Mouse (Mus musculus): ENCODE measurements around the gene Lrrc8d.
A peak's percentile ranks its signal among the peaks of the same experiment; 100 is the strongest.

Gene Lrrc8d

DNA sequence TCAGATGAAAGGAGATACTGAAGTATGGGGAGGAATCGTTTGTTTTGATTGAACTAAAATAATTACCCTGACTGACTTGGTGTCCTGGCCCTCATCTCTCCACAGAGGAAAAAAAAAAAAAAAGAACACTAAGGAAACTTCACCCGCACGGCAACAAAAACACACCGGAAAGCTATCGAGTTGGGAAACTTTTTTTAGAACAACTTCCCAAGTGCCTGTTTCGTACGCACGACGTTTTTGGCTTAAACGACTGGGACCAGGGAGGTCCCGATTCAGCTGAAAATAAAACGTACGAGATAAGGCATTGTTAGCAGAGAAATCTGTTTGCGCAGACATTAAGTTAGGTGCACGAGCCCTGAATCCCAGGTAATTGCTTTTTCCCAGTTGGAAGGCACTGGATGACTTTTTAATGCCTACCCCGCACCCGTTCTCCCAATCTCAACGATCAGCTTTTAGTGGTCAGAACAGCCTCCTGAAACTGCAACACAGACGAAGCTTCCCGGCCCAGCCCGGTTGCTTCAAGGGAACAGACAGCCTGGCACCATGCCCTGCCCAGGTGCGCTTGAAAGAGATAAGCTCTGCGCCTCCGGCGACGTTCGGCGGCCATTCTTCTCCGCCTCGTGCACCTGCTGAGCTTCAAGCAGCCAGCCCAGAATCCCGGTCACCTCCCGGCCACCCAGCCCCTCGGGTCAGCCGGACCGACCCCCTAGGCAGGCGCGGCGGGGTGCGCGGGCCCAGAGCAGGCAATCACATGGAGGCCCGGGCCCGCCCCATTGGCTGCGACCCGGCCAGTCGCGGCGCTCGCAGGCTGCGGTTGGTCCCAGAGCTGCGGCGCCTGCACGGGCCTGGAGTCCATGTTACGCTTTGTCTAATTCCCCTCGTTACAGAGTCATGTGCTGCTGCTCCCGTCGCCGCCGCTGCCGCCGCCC, at the start of gene Lrrc8d:
Lrrc8d (plus strand) TSS at position 829 of the 929 bp plus-strand sequence.
- no peak for DNase-seq (ENCODE audit: extremely low spot score, low read depth, low spot score)

DNA sequence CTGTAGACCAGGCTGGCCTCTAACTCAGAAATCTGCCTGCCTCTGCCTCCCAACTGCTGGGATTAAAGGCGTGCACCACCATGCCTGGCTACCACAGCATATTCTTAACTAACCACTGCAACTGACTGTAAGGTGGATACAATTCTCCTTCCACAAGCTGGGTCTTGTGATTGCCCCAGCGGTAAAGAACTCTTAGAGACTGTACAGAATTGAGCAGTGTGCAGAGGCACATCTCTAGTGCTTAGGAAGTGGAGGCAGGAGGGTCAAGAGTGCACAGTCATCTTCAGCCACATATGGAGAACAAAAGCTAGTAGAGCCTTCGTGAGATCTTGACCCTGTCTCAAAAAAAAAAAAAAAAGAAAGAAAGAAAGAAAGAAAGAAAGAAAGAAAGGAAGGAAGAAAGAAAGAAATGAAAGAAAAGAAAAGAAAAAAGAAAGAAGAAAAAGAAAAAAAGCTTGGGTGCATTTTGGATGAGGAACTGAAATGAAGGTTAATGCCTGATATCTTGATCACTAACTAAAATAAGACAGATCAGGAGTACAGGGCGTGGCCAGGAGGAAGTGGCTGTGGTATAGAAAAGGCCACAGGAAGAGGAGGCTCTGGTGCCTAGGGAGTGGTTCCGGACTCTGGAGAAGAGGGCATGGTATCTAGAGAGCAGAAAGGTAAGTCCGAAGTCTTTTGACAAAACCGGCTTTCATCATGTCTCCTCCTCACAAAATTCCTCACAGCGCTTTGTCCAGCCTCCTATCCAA, 48.9 kb upstream of the Lrrc8d start:
- no peak for DNase-seq (ENCODE audit: extremely low spot score, low read depth, low spot score)

DNA sequence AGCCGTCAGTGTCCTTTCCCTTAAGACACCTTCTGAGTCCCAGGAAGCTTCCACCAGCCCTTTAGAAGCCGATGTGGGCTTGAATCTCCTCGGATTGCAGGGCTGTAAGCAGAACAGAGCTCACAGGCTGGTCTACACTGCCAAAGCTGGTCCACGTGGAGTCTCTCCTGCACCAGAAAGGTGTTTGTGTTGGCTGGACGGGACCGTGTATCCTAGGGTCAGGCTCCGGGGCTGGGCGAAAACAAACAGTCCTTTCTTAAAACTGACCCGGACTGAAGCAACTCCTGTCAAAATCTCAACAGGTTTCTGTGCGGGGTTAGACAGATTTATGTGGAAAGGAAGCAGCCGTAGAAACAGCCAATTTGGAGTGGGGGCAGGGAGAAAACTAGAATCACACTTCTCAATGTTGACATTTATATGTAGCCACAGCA, 48.2 kb upstream of the Lrrc8d start:
- DNase-seq (ENCODE audit: extremely low spot score, low read depth, low spot score), result no peak

- peak; percentile 42 for DNase-seq (ENCODE audit: extremely low spot score, low read depth, low spot score)
Observed at GRCm38 (mm10) chr5:105654237-105655063, 45.3 kb upstream of the Lrrc8d start.

GRCm38 (mm10) chr5:105655100-105655734, 44.6 kb upstream of the Lrrc8d start:
- no peak for DNase-seq (ENCODE audit: extremely low spot score, low read depth, low spot score)

GRCm38 (mm10) chr5:105661894-105662293, 37.9 kb upstream of the Lrrc8d start:
- DNase-seq (ENCODE audit: extremely low spot score, low read depth, low spot score), result no peak

- DNase-seq (ENCODE audit: extremely low spot score, low read depth, low spot score), result no peak
Observed at GRCm38 (mm10) chr5:105666930-105667329, 32.8 kb upstream of the Lrrc8d start.

DNA sequence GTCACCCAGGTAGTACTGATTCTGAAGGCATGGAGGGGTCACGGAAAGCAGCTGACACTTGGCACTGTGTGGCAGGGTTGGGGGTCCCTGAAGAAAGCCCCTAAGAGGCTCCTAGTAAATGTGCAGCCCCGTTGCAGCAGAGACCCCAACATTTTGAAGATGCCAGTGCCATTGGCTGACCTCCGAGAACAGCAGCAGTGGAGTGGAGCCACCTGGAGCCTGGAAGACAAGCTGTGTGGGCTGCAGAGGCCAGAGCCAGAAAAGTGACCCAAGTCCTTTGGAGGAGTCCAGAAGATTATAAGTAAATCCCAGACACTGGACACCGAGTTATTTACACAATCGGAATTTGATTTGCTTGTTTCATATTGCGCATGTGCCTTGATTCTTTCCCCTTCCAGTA, 32.4 kb upstream of the Lrrc8d start:
- no peak for DNase-seq (ENCODE audit: extremely low spot score, low read depth, low spot score)

GRCm38 (mm10) chr5:105669086-105669485, 30.7 kb upstream of the Lrrc8d start:
- DNase-seq (ENCODE audit: extremely low spot score, low read depth, low spot score), result no peak

DNA sequence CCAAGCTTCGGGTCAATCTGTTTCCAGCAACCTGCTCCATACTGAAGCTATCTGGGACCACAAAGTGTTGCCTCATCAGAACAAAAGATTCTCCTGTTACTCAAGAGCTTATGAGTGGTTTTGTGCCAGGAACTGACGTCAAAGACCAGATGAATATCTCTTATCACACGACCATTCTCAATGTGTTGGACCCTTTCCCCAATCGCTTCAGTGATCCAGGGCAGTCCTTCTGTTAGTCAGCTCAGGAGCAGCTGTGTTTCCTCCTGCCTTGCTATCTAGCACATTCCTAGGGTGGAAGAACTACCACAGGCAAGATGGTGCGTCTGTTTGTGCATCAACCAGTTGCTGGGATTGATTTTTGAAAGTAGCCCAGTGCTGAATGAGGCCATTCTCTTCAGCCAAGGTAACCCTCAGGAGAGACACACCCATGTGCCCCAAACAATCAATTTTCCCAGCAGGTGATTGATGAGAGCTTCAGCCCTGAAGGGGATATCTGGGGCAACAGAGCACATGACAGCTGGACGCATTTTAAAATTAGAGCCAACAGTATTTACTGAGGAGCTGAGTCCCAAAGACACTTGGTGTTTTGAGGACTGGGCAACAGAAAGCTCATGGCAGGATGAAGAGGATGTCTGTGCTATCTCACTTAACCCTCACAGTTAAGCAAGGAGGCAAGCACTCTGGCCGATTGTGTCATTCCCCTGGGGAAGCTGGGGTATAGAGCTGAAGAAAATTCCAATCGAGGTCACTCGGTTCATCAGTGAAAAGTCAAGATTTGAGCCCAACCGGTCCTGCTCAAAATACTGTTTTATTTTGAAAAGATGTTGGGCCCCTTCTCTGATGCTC, 30.0 kb upstream of the Lrrc8d start:
- no peak for DNase-seq (ENCODE audit: extremely low spot score, low read depth, low spot score)

GRCm38 (mm10) chr5:105672332-105672731, 27.4 kb upstream of the Lrrc8d start:
- DNase-seq (ENCODE audit: extremely low spot score, low read depth, low spot score), result no peak

- no peak for DNase-seq (ENCODE audit: extremely low spot score, low read depth, low spot score)
Observed at GRCm38 (mm10) chr5:105675511-105675910, 24.3 kb upstream of the Lrrc8d start.

GRCm38 (mm10) chr5:105677071-105677470, 22.7 kb upstream of the Lrrc8d start:
- DNase-seq (ENCODE audit: extremely low spot score, low read depth, low spot score), result no peak

DNA sequence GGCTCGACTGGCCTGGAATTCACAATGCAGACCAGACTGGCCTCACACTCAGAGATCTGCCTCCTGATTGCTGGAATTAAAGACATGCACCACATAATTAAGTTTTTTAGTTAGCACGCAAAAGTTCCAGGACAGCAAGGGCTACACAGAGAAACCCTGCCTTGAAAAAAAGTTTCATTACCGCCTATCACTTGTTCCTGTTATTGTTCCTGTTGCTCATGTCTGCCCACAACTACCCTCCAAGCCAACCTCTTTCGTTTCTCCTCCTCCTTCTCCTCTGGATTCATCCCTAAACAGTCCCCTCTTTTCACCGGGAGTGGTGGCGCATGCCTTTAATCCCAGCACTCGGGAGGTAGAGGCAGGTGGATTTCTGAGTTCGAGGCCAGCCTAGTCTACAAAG, 21.5 kb upstream of the Lrrc8d start:
- DNase-seq (ENCODE audit: extremely low spot score, low read depth, low spot score), result no peak

- no peak for DNase-seq (ENCODE audit: extremely low spot score, low read depth, low spot score)
Observed at GRCm38 (mm10) chr5:105679261-105679660, 20.5 kb upstream of the Lrrc8d start.

- DNase-seq (ENCODE audit: extremely low spot score, low read depth, low spot score), result no peak
Observed at GRCm38 (mm10) chr5:105679921-105680843, 19.6 kb upstream of the Lrrc8d start.

GRCm38 (mm10) chr5:105682143-105682611, 17.6 kb upstream of the Lrrc8d start:
- DNase-seq (ENCODE audit: extremely low spot score, low read depth, low spot score), result no peak

DNA sequence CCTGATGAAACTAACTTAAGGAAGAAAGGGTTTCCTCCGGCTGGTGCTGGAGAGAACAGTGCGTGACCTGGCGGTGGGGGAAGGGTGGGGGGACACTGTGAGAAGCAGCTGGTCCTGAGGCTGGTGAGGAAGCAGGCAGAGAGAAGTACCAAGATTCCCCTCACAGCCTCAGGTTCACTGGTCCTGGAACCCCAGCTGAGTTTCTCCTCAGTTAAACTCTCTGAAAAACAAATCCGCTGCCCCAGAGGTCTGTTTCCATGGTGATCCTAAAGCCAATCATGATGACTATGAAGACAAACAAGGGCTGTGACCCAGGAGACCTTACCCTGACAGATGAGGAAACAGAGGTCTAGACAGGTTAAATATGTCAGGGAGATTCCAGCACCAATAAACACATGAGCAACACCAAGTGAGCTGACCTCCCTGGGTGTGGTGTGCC, 15.8 kb upstream of the Lrrc8d start:
- no peak for DNase-seq (ENCODE audit: extremely low spot score, low read depth, low spot score)
